Mouse (Mus musculus): Measurements from ENCODE around the gene Tmcc3. TPM values are rescaled to one million over a fixed set of nuclear protein-coding genes. Genes with fewer than 3 reads are reported as not detected.
A peak's percentile ranks its signal among the peaks of the same experiment; 100 is the strongest.

Tmcc3 gene
- total RNA-seq, 2 experiments from 2014 or later: 2.1 to 2.9 TPM

GRCm38 (mm10) chr10:94329962-94330361, 18.2 kb downstream of the Tmcc3 start:
- no peak for ATAC-seq (ENCODE audit: poor library complexity, severe bottlenecking)

GRCm38 (mm10) chr10:94332358-94333137, 20.8 kb downstream of the Tmcc3 start:
- no peak for ATAC-seq (ENCODE audit: poor library complexity, severe bottlenecking)

GRCm38 (mm10) chr10:94333328-94333727, 21.6 kb downstream of the Tmcc3 start:
- peak; percentile 72 for ATAC-seq (ENCODE audit: poor library complexity, severe bottlenecking)

DNA sequence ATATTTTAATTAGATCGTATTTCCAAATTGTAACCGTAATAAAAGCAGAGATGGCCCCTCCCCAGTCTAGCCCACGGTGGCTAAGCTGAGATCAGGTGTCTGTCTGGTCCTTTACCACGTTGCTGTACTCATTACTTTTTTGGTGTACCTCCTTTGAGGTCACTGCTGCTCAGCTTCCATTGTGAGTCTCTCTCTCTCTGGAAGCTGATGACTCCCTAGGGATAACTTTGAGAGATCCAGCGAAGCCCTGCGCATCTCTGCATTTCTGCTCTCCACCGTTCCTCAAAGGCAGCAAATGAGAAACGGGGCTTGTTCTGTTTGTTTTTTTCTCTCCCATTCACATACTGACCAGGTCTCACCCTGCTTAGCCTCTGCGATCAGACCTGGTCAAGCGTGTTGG, 23.3 kb downstream of the Tmcc3 start:
- ATAC-seq (ENCODE audit: poor library complexity, severe bottlenecking): no peak

DNA sequence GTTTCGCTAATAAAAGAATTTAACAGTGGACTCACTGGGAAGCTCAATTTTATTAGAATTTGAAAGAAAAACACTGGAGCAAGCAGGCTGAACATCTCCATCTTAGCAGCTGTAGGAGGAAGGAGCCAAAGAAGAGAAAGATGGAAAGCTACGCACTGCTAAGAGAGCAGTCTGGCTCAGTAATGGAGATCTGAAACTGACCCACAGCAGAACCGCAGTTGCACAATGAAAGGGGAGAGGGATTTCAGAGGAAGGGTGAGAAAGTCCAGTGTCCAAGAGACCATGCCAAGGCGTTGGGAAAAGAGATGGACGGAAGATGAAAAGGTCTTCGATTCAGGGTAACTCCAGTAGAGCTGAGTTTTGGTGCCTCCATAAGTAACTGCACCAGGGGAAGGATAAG, 24.3 kb downstream of the Tmcc3 start:
- peak; percentile 76 for ATAC-seq (ENCODE audit: poor library complexity, severe bottlenecking)

GRCm38 (mm10) chr10:94341501-94341900, 29.8 kb downstream of the Tmcc3 start:
- no peak for ATAC-seq (ENCODE audit: poor library complexity, severe bottlenecking)

DNA sequence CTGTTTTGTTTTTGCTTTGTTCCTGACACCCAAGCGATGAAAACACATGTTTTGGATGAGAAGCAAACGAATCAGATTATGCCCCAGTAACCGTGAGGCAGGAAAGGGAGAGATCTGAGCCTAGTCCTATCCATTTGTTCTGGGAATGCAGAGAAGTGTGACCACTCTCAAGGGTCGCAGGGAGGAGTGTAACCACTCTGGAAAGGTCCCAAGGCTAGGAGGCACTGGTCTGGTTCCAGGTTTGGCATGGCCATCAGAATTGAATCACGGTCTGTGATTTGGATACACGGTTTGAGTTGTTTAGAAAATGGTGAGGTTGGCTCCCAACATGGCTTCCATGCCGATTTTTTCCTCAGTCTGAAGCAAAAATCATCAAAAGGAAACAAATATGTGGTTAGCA, 30.5 kb downstream of the Tmcc3 start:
- no peak for ATAC-seq (ENCODE audit: poor library complexity, severe bottlenecking)

DNA sequence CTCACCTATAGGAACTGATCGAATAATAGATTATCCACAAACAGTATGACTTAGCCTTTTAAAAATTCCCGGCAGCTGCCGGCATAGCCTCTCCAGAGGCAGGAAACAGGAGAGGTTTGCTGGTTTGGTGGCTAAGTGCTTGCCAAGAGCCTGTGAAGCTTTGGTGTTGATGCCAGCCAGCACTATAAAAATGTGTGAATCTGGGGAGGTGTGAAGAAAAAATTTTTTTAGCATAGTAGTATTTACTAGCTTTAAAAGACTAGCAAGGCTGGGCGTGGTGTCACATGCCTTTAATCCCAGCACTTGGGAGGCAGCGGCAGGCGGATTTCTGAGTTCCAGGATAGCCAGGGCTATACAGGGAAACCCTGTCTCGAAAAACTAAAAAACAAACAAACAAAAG, 31.8 kb downstream of the Tmcc3 start:
- no peak for ATAC-seq (ENCODE audit: poor library complexity, severe bottlenecking)

- ATAC-seq (ENCODE audit: poor library complexity, severe bottlenecking): peak; percentile 78
Measured at GRCm38 (mm10) chr10:94344631-94345417, 33.1 kb downstream of the Tmcc3 start.

DNA sequence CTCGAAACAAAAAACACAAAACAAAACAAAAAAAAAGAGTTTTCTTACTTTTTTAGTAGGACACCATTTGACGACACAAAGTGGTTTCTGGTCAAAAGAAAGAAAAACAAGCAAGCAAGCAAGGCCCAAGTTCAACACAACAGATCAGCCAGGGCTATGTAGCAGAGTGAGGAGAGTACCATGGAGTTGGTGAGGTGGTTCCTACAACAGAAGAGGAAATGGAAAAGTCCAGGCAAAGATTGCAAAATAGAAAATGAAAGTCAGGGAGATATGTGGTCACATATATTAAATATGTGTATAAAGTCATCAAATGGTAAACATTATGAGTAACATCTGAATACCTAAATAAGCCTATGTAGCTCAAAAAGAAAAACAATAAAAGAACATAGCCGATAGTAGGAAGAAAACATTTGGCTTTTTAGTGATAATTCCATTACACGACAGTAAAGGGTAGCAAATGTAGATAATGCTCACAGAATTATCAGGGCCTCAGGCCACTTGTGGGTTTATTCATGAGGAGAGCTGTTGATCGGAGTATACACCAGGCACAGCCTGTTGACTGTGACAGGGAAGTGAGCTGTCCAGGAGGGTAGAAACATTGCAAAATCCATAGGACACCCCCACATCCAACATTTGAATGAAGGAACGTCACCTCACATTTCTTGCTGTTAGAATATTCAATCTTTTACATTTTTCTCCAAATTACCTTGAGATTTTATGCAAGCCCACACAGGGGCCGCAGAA, 33.9 kb downstream of the Tmcc3 start:
- ATAC-seq (ENCODE audit: poor library complexity, severe bottlenecking): peak; percentile 50

DNA sequence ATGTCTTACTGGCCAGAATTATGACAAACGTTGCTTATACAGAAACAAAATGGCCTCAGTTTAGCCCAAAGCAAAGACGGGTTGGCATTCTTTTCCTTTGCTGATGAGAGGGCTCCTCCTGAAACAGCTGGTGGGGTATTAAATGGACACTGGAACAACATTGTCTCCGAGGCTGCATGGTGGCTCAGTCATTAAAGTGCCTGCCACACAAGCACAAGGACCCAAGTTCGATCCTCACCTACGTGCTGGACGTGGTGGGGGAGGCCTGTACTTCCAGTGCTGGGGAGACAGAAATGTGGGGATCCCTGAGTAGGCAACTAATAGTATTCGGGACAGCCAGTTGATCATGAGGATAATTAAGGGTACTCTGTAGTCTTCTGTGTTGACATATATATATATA, 34.8 kb downstream of the Tmcc3 start:
- ATAC-seq (ENCODE audit: poor library complexity, severe bottlenecking): no peak

DNA sequence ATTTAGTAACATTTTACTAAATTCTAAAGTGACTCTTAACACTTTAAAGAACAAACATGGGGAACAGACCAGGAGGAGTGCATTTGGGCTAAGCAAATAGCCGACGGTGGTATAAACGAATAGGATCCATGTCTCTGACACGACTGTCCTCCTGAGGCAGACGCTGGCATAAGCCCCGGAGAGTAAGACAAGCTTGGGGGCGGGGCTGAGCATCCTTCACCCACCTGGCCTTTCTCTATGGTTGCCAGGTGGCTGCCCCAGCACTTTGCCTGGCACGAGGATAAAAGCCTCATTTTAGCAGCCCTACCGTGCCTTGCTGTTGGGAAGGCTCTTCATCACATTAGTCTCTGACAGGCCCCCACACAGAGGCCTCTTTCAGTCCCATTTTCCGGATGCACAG, 35.5 kb downstream of the Tmcc3 start:
- ATAC-seq (ENCODE audit: poor library complexity, severe bottlenecking): no peak

- no peak for ATAC-seq (ENCODE audit: poor library complexity, severe bottlenecking)
Measured at GRCm38 (mm10) chr10:94347959-94348358, 36.2 kb downstream of the Tmcc3 start.

GRCm38 (mm10) chr10:94350207-94350606, 38.5 kb downstream of the Tmcc3 start:
- no peak for ATAC-seq (ENCODE audit: poor library complexity, severe bottlenecking)

DNA sequence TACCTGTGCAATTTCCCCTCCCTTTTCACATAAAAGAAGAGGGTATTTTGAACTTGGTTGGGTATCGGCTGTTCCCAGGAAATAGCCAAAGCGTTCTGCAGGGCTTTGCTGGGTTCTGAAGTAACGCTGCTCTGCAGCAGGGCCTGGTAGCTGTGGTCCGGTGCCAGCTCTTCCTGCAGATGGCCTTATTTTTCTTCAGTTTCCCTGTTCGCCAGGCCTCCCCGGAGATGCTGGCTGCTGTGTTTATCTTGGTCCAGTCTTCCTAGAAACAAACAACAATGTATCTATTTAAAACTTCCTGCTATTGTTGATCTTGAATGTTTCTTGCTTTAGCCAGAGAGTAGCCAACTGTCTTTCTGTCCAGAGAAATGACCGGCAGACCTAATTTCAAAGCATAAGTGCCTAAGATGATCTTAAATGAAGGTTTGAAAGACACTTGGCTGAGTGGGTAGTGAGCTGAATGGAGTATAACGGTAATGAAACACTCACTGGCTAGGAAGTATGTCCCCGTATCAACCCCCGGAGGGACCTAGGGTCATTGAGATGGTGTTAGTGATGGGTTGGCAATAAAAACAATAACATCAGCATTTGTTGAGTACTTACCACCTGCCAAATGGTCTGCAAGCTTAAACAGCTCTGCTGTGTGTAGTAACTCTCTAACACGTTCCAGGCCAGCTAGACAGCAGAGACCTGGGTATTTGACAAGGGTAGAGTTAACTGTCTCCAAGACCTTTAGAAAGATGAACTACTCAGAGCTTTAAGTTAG, 39.3 kb downstream of the Tmcc3 start:
- no peak for ATAC-seq (ENCODE audit: poor library complexity, severe bottlenecking)

DNA sequence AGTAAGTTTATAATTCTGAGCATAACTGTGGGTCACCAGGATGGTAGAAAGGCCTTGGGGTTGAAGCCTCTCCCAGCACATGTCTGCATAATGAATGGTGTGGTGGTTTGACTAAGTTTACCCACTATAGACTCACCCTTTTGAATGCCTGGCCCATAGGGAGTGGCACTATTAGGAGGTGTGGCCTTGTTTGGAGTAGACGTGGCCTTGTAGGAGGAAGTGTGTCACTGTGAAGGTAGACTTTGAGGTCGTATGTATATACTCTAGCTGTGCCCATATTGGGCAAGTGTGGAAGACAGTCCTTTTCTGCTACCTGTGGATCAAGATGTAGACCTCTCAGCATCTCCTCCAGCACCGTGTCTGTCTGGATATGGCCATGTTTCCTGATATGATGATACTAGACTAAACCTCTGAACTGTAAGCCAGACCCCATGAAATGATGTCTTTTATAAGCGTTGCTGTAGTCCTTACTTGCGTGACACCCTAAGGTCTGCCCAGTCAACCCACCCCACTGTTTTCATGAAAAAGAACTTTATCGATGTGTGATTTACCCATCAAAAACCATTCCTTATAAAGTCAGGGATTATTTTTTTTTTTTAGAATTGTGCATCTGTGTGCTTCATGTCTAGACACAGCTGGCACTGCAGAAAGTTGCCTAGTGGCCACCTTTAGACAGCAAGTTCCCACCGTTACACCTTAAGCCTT, 40.6 kb downstream of the Tmcc3 start:
- ATAC-seq (ENCODE audit: poor library complexity, severe bottlenecking): no peak

GRCm38 (mm10) chr10:94352877-94353853, 41.4 kb downstream of the Tmcc3 start:
- ATAC-seq (ENCODE audit: poor library complexity, severe bottlenecking): no peak

- ATAC-seq (ENCODE audit: poor library complexity, severe bottlenecking): peak; percentile 58
Measured at GRCm38 (mm10) chr10:94354005-94354404, 42.3 kb downstream of the Tmcc3 start.

DNA sequence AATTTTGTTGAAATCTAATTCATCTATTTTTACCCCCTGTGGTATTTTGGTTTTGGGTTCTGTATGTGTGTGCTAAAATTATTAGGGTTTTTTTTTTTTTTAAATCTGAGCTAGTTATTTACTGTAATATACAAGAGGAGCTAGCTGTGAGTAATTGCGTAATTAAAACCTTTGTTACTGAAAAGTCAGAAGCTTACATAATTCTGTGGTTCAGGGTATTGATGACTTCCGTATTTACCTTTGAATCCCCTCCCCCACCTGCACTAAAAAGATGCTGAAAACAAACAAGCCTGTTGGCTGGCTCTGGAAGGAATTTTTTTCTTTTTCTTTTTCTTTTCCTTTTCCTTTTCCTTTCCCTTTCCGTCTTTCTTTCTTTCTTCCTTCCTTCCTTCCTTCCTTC, 42.7 kb downstream of the Tmcc3 start:
- ATAC-seq (ENCODE audit: poor library complexity, severe bottlenecking): peak; percentile 70

Measured in megakaryocyte, adult 5-6 weeks (primary cell).